Mouse (Mus musculus): ENCODE results near the gene Klhl2.

Gene Klhl2

DNA sequence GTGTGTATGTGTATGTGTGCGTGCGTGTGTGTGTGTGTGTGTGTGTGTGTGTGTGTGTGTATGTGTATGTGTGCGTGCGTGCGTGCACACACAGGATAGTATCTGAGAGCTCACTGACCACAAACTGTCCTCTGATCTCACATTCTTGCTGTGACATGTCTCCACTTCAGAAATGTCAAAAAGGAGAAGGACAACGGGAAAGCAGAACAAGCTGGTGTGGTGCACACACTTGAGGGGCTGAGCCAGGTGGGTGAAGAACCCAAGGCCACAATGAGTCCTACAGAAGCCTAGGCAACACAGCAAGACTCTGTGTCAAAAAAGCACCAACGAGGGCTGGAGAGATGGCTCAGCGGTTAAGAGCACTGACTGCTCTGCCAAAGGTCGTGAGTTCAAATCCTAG, 81.2 kb downstream of the Klhl2 start:
- no peak for DNase-seq (ENCODE audit: low spot score)

DNA sequence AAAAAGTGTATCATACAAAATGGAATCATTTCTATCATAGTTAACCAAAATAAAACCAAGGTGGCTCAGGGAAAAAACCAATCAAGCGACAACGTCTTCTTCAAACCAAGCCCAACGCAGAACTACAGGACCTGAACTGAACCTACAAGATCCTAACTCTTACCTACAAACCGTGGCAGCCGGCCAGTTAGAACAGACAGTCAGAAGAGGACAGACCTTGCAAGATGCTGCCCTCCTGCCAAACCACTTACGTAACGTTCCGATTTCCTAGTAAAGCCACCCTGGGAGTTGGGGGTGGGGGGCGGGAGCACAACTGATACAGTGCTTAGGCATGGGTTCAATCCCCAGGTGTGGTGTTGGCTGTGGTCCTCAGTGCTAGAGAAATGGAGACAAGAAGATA, 82.8 kb downstream of the Klhl2 start:
- no peak for DNase-seq (ENCODE audit: low spot score)

DNA sequence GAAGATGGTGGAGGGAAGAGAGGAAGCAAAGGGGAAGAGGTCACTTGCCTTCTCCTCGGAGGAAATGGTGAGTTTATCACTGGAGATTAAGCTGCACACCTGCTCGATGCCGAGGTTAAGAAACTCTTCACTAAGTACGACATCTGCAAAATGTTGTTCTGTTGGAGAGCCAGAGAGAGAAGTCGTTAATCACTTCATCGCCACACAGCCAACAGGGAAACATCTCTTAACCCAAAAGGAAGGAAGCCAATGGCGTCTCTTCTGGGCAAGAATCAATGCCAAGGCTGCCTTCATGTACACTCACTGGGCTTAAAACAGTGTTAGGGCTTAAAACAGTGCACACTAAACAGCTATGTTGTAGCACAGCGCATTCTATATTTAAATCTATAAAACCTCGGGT, 85.7 kb downstream of the Klhl2 start:
- DNase-seq (ENCODE audit: low spot score) = no peak

DNA sequence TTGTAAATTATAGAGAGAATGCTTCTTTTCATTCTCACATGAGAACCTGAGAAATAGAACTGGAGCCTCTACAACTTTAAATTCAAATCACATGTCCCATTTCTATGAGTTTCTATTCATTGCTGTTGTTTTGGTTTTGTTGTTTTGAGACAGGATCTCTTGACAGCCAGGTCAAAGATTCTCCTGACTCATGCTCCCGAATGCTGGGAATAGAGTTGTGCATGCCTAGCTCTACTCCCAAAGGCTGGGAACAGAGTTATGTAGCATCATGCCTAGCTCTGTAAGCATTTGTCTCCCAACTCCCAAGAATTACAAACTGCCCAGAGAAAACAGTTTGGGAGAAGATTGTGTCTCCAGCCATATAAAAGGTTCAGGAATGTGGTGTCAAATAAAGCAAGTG, 87.1 kb downstream of the Klhl2 start:
- DNase-seq (ENCODE audit: low spot score) = no peak

DNA sequence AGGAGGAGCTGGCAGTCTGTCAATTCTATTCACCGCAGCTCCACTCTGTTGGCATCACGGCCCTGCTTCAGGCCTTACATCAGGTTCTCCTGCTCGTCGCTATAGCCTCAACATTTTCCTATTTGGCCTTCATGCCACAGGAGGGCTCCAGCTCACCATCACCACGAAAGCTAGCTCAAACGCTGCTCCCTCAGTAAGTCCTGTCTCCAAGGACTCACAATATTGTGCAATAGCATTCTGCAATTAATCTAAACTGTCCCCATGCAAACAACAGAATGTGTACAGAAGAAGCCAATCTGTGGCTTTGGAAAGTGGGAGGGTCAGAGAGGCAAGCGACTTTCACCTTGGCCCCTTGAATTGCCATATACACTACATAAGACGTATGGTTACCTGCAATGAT, 88.4 kb downstream of the Klhl2 start:
- DNase-seq (ENCODE audit: low spot score) = no peak

DNA sequence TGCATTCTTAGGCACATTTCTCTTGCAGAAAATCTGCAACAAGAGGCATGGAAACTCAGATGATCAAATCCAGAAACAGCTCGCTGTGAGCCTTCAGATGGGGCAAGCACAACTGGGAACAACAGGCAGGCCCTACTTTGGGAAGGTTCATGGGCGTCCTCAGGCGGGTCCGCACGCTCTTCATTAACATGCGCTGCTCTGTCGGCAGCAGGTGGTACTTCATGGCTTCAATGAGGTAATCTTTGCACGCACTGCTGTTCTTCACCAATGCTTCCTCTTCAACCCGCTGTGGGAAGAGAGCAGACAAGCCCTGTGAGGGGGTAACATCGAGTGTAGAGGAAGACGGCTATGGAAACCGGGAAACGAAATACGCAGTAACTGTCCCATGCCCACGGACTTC, 91.9 kb downstream of the Klhl2 start:
- no peak for DNase-seq (ENCODE audit: low spot score)

DNA sequence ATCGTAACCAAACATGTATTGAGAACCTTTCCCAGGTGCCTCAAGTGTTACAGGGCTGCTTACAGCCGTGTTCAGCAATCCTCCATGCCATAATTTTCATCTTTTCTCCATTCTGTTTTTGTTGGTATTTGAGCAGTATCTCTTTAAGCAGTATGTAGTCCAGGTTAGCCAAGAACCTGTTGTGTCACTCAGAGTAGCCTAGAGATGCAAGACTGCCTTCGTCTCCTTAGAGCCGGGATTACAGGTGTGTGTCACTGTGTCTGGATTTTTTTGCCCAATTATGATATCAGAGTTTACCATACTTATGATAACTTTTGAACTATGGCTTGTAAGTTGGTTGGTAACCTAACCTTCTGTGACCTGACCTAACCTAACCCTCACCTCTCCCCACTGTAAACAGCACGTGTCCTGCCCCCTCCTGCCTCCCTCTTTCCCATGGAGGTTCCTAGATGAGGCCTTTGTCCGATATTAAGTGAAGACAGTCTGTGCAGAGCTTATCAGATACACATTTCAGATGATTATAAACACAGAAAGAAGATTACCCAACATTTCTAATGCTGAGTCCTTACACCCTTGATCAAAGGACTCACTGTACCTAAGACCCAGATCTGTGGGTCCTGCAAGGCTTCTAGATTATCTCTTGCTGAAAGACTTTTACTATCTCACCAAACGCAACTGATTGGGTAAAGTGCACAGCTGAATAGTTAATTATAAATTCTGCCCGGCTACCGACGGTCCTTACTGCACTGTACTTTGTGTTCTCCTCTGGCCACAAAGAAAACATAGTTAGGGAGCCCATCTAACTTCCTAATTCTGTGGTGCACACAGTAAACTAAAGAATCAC, 103.4 kb downstream of the Klhl2 start:
- DNase-seq (ENCODE audit: low spot score) = no peak

DNA sequence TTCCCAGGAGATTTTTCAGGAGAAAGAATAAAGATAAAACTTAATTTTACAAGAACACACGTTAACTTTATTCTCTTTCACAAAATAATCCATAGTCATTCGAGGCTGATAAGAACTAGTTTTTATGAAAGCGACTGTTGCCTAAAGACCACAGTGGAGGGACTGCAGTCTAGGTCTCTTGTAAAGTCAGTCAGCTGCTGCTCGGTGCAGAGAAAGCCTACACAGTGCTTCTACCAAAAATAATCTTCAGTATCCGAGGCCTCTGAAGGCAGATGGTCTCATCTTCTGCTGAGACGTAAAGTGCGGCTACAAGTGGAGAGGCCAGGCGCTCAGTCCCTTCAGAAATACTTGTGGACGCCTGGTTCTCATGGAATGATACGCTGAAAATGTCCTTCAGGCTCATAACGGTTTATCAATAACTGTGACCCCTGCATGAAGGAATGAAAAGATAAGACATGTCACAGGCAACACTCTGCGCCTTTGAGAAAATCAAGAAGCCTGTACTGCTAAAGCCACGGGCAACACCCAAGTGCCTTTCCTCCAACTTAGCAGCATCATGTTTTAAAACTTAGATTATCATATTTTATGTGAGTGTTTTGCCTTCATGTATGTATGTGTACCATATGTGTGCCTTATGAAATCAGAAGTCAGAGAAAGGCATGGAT, 109.1 kb downstream of the Klhl2 start:
- DNase-seq (ENCODE audit: low spot score) = no peak

DNA sequence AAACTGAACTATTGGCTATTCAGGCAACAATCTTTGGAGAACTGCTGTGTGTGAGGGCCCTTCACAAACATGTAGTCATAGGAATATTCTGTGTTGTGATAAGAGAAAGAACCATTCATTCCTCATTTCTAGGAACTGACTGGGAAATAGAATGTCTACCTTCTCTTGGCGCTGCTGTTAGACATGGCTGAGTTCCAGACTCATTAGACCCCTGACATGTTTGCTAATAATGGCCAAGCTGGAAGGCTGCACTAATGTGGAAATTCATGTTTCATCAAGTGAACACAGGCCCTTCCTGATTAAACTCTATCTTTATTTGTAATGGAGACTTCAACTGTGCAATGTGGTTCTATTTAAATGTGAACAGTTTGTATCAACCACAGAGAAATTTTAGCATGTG, 110.9 kb downstream of the Klhl2 start:
- no peak for DNase-seq (ENCODE audit: low spot score)

DNA sequence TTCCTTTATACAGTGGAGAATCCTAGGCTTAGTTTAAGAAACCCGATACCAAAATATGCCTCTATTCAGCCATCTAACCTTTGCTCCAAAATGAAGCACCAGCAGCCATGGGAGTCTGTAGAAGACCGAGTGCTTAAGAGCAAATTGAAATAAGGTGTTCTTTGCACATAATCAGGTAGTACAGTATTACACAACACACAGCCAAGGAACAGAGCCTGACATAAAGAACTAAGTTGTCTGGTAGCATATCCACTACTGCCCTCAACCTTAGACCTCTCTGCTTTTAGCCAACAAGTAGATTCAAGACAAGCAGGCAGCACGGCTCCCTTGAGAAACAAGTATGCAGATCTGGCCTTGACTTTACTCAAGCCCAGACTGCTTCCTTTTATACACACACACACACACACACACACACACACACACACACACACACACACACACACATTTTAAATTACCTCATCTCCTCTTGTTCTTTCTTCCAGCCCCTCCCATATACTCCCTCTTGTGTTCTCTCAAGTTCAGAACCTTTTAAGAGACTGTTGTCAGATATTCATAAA, 113.0 kb downstream of the Klhl2 start:
- DNase-seq (ENCODE audit: low spot score) = no peak

DNA sequence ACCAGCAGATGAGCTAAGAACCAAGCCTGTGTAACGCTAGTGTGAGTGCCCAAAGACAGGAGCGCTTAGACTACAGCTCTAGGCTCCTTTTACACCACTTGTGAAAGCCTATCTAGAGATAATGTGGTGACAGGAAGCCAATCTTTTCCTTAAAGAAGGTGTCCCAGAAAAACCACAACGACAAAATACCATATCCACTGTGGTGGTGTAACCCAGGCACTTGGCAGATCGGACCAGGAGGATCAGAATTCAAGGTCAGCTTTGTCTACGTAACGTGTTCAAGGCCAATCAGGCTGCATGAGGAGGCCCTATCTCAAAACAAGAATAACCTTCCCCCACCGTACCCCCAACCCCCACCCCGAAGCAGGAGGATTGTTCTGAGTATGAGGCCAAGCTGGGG, 114.7 kb downstream of the Klhl2 start:
- DNase-seq (ENCODE audit: low spot score) = no peak

DNA sequence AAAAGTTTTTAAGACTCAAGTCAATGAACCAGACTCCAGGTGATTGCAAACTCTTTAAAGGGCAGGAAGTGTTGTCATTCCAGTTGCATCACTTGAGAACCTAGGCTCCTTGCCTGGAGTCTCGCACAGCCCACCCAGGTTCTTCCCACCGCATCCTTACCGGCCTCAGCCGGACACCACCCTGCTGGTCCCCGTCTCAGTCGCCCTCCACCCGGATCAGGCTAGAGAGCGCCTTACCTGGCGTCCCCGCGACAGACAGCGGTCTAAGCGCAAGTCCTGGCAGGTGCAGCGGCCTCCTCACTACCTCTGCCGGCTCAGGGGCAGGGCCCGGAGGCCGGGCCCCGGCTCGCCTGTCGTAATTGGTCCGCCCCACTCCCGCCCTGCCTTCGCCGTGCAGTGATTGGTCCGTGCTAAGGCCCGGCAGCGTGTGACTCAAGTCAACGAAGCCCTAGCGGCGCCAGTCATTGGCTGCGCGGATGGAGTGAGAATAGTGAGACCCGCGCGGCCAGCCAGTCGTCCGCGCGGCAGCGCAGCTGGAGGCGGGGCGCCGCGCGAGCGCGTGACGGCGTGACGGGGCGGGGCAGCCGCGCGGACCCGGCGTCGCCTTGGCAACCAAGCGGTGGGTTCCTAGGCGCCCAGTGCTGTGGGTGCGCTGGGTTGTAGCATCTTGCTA, 116.4 kb downstream of the Klhl2 start, which contains the start of gene Msmo1:
Gene Msmo1, minus strand, starts transcription at position 522 of the 673 bp plus-strand sequence.
- DNase-seq (ENCODE audit: low spot score) = peak; percentile 98

DNA sequence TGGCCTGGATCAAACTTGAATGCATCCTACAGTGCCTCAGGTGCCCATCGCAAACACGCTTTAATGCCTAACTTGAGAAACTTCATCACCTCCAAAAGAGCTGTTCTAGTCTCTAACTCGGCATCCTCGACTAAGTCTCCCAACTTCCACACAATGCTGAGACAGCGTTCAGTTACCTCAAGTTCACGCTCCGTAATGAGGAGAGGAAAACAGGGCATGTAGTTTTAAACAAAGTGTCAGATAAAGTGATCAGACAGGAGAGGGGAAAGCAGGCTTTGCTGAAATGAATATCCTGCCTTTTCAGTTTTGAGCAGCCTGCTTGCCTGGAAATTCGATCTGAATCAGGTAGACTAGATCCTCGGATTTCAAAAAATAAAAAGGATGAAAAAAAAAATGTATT, 117.2 kb downstream of the Klhl2 start:
- no peak for DNase-seq (ENCODE audit: low spot score)

DNA sequence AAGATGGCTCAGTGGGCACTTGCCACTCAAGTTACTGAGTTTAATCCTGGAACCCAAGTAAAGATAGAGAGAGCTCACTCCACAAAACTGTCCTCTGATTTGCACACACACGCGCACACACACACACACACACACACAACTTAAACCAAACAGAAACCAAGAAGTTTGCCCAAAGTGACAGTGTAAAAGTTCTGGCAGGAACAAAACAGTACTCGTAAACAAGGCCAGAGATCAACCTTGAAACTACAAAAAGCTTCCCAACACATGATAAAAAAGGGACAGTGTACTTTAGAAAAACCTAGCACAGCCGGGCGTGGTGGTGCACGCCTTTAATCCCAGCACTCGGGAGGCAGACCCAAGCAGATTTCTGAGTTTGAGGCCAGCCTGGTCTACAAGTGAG, 121.7 kb downstream of the Klhl2 start:
- DNase-seq (ENCODE audit: low spot score) = no peak

DNA sequence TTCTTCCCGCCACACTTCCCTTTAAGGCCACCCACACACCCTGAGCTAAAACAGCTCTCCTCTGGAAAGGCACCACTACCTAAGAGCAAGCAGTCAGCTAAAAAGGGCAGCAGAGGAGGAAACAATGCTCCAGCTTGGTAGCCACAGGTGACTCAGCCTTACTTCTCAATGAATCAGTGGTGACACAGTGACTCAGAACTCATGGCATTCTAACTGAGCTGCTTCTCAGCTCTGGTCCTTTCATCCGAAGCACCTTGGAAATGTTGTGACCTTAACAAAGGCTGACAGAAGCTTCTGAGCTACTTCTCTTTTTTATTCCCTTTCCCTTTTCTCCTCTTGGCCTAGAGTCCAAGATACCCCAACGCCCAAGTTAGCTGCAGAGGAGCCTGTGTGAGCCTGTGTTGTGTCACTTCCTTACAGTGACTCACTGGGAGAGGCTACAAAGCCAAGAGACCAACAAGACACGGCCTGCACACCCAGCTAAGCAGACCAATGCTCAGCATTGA, 123.6 kb downstream of the Klhl2 start:
- no peak for DNase-seq (ENCODE audit: low spot score)

DNA sequence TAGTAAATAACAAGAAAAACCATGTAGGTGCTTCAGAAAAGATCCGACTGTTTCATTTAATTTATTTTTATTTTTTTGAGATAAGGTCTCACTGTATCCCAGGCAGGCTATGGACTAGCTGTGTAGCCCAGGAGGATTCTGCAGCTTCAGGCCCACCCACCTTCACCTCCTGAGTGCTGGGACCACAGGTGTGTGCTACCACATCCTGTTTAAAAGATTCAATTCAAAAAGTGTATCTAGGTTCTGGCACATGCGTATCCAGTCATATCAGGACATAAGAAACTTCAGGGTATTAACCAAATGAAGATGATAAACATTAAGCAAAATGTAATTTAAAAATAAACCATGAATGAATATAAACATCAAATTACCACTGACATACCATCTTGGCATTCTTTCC, 126.6 kb downstream of the Klhl2 start:
- no peak for DNase-seq (ENCODE audit: low spot score)

DNA sequence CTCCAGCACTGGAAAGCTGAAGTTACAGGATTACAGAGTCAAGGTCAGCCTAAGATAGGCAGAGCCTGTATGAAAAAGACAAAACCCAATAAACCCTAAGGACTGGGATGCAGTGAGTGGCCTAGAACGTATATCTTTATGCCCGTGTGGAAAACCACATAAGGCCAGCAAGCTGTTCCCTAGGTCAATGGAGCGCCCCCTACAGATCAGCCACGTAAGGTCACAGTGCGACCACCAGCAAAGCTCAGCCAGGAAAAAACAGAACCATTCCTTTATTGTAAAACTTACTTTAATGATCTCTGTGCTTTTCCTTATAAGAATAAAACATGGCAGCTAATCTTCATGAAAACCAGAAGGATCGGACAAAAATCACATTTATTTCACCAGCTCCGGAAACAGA, 131.9 kb downstream of the Klhl2 start:
- DNase-seq (ENCODE audit: low spot score) = no peak

DNA sequence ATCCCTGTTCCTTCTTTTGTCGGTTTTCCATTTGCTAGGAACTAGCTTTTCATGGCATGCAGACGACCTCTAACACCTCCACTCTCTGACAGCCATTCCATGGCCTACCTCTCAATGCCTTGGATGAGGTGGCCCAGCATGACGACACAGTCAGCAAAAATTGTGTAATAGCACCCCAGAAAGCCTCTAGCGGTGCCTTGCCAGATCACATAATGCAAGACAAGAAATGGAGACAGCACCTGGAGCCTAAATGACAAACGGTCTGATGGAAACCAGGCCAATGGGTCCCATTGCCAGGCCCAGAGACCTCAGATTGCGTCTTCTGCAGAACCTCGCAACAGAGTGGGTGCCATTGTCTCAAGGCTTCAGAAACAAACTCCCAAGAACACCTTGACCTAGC, 137.3 kb downstream of the Klhl2 start:
- no peak for DNase-seq (ENCODE audit: low spot score)

DNA sequence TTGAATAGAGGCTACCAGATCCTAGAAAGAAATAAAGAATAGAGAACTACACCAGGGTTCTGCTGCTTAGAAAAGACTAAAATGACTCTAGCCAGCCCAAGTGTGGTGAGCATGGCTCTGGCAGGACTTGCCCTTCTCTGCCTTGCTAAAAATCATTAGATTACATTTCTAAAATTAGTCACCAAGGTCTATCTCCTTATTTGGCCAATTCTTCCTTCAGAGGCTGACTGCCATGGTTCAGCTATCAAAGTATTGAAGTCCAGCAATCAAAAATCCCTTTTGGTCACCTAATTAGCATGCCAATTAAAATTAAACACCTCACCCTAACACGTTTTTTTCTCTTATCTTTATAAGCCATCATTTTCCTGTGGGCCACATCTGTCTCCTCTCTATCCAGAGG, 138.3 kb downstream of the Klhl2 start:
- no peak for DNase-seq (ENCODE audit: low spot score)

DNA sequence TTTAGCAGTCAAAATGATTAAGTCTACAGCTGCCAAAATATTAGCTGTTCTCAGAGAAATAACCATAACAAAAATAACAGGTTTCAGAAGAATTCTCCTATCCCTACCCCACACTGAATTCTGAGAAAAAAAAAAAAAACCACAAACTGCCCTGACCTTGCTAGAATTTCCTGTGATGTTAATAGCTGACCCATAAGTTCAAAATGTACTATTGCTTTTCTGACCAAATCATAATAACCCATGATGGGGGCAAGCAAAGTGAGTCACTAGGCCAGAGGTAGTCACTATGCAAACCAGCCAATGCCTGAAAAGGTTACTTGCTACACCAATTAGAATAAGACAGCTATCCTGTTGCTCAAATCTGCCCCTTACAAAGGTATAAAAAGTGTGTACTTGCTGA, 142.3 kb downstream of the Klhl2 start:
- no peak for DNase-seq (ENCODE audit: low spot score)

DNA sequence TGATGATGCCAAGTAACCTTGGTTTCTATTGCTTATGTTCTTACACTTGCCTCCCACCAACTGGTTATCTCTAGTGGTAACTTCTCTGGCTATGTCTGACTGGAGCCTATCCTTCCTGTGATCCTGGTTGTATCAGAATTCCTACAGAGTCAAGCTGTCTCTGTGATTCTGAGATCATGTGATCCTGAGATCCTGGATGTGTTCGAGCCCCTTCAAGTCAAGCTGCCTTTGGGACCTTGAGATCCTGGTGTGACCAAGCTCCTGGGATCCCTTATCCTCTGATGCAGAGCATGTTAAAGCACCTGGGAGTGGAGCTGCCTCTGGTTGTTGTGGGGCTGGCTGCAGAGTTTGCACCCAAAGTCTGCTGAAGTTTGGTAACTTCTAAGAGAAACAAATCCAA, 146.6 kb downstream of the Klhl2 start:
- no peak for DNase-seq (ENCODE audit: low spot score)

DNA sequence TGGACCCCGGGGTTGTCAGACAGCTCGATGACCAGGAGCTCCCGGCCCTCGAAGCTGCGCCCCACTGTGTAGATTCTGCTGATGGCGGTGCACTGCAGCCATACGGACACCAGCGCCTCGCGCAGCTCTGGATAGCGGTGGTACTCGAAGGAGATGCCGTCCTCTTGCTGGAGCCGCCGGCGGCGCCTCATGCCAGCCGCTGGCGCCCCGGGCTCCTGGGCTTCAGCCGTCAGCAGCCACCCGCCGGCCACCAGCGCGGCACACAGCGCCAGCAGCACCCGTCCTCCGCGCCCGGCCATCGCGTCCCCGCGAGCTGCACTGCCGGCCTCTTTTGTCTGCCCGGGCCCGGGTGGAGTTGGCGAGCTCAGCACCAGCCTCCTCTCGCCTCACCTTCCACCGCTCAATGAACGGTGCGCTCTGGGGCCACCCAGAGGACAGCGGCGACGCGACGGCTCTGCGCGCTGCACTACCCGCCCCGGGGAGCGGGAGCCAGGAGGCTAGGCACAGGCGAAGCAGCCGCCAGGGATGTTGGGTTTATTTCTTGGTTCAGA, 157.1 kb downstream of the Klhl2 start, which contains the start of gene Cpe:
Gene Cpe, minus strand, starts transcription at position 404 of the 551 bp plus-strand sequence.
- DNase-seq (ENCODE audit: low spot score) = peak; percentile 84

All from left cerebral cortex, adult 11 months (tissue).